Mouse (Mus musculus): ENCODE measurements at regions not wholly inside any gene's neighbourhood (a gene's known extent, or its start where the extent isn't known, plus 50 kb on each side); places are given as distances from the start of the nearest gene placed in this dataset.

GRCm38 (mm10) chr17:15981558-15981957 is 150.7 kb upstream of the Rgmb start:
- DNase-seq (ENCODE audit: low spot score in 2 of 2): no peak

GRCm38 (mm10) chr17:15977374-15978031 is 146.7 kb upstream of the Rgmb start:
- no peak for DNase-seq (ENCODE audit: low spot score in 2 of 2)

GRCm38 (mm10) chr17:15971351-15971685 is 140.5 kb upstream of the Rgmb start:
- DNase-seq (ENCODE audit: low spot score in 2 of 2): no peak

- no peak for DNase-seq (ENCODE audit: low spot score in 2 of 2)
Observed at GRCm38 (mm10) chr17:15970481-15971350, 139.9 kb upstream of the Rgmb start.

GRCm38 (mm10) chr17:15968331-15968730 is 137.5 kb upstream of the Rgmb start:
- DNase-seq (ENCODE audit: low spot score in 2 of 2): no peak

GRCm38 (mm10) chr17:15955656-15956055 is 124.8 kb upstream of the Rgmb start:
- no peak for DNase-seq (ENCODE audit: low spot score in 2 of 2)

GRCm38 (mm10) chr17:15951641-15952040 is 120.8 kb upstream of the Rgmb start:
- peak in 1 of 2 experiments; percentile 19 for DNase-seq (ENCODE audit: low spot score in 2 of 2)

- DNase-seq (ENCODE audit: low spot score in 2 of 2): no peak
Observed at GRCm38 (mm10) chr17:15949753-15950152, 118.9 kb upstream of the Rgmb start.

GRCm38 (mm10) chr17:15942378-15942777 is 111.5 kb upstream of the Rgmb start:
- no peak for DNase-seq (ENCODE audit: low spot score in 2 of 2)

GRCm38 (mm10) chr17:15918609-15919008 is 87.8 kb upstream of the Rgmb start:
- no peak for DNase-seq (ENCODE audit: low spot score in 2 of 2)

GRCm38 (mm10) chr17:15898689-15899419 is 68.0 kb upstream of the Rgmb start:
- no peak for DNase-seq (ENCODE audit: low spot score in 2 of 2)

- no peak for DNase-seq (ENCODE audit: low spot score in 2 of 2)
Observed at GRCm38 (mm10) chr17:15895968-15896367, 65.1 kb upstream of the Rgmb start.

- DNase-seq (ENCODE audit: low spot score in 2 of 2): no peak
Observed at GRCm38 (mm10) chr17:15891896-15892675, 61.2 kb upstream of the Rgmb start.

- no peak for DNase-seq (ENCODE audit: low spot score in 2 of 2)
Observed at GRCm38 (mm10) chr17:15890595-15891140, 59.8 kb upstream of the Rgmb start.

- DNase-seq (ENCODE audit: low spot score in 2 of 2): no peak
Observed at GRCm38 (mm10) chr17:15882803-15883202, 52.0 kb upstream of the Rgmb start.

GRCm38 (mm10) chr17:15882245-15882644 is 51.4 kb upstream of the Rgmb start:
- no peak for DNase-seq (ENCODE audit: low spot score in 2 of 2)
